Mouse (Mus musculus): Measurements from ENCODE around the gene Pld6.

The Pld6 gene

DNA sequence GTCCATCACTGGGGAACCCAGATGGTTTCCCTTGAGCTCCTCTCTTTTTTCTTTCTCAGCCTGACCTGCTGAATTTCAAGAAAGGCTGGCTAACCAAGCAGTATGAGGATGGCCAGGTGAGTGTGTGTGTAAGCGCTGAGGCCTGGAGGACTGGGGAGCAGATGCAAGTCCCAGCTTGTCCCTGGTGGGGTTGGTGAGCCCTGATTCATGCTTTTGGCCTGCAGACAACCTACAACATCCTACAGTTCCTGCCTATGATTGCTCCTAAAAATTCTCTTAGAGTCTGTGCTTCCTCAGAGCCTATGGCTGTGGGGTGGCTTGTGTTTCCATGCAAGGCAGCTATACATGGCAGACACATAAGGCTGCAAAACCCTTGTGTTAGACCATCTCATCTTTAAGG, 43.7 kb downstream of the Pld6 start:
- DNase-seq: no peak

DNA sequence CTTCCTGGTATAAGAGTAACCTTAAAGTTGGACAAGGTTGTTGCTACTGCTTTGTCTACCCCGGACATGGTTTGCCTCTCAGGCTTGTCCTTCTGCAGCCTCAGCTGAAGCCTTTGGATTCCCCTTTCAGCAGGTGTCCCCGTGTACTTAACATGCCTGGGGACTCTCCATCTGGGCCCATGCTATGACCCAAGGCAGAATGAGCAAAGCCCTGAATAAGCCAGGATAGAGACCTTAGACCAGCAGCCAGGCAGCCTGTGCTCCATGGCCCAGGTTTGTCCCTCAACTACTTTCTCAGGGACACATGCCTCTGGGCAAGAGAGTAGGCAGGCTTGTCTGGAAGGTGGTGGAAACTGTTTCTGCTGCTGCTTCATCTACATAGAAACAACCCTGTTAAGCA, 44.1 kb downstream of the Pld6 start:
- peak; percentile 50 for DNase-seq

DNA sequence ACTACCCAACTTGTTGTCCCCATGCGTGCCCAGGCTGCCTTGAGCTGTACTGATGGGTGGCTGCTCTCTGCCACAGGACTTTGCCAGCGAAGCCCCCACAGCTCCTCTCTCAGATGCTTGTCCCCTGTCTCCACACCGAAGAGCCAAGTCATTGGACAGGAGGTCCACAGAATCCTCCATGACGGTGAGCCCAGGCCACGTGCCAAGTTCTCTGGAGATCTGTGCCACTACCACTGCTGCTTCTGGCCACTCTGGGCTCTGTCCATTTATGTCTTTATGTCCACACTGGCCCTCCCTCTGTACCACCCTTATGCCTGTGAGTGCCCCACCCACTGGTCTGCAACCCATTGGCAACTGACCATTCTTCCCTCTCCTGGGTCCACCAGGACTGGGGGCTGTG, 45.5 kb downstream of the Pld6 start:
- DNase-seq: peak in 1 of 2 experiments; percentile 55

DNA sequence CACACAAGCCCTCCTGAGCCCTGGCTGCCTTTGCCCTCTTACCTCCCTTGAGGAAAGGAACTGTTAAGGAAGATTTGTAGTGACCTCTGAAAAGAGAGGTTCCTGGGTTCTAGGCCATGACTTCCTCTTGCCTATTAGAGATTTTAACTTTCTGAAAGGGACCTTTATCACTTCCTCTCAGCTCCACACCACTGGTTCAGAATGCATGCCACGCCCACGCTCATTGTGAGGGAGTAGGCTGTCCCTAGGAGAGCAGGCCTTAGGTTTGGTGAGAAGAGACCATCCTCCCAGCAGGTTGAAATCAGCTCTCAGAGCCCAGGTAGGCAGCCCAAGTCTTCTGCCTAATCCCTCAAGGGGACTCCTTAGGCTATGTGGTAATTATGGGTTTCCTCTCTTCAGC, 47.4 kb downstream of the Pld6 start:
- DNase-seq: no peak

DNA sequence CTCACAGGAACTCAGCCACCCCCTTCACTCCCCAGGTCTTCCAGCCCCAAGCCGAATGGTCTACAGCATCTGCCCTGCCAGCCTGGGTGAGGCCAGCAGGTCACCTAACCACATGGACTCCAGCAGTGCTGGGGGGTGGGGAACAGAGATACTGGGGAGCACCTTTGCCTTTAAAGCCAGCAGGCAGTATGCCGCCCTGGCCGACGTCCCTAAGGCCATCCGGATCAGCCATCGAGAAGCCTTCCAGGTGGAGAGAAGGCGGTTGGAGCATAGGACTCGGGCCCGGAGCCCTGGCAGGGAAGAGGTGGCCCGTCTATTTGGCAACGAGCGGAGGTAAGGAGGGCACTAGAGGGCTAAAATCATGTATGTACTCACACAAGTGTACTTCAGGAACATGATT, 50.2 kb downstream of the Pld6 start:
- peak; percentile 49 to 62 for DNase-seq

DNA sequence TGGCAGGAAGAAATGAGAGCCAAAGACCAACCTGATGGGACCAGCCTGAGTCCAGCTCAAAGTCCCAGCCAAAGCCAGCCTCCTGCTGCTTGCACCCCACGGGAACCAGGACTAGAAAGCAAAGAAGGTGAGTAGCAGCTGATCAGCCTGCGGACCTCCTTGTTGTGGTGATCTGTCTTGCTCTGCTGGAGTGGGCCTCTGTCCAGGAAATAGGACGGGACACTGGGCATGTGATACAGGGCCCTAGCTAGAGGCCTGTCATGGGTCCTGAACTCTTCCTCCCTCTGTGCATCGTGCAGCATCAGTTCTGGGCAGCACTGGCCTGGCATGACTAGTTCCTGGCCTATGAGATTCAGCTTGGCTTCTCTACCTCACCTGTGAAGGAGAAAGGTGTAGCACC, 51.5 kb downstream of the Pld6 start:
- DNase-seq: peak in 1 of 2 experiments; percentile 50

DNA sequence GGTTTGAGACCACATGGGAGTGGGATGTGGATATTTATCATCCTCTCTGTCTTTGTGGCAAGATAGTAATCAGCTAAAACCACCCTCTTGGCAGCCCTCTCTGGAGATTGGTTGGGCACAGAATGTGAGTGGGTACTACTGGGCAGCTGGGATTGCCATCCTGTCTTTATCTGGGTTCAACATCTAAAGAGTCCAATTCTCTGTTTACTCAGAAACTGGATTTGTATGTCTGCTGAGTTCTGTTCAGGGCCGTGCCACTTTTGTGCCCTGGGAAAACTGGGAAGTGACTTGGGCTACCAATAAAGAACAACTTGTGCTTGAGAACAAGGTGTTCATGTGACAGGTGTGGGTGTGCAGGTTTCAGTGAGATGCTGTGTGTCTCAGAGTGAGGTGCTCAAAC, 53.1 kb downstream of the Pld6 start:
- DNase-seq: no peak

All from cerebellum, postnatal 25 days (tissue).